Mouse (Mus musculus) liver, adult (tissue): ENCODE data around the gene Spg20.

Experiments used
- GATA4 ChIP-seq: IDR thresholded peaks from 2 replicates; pipeline ENCODE4 v1.6.1; 2014; ENCODE audit warnings: mild to moderate bottlenecking, low read length; ENCODE audit not compliant: insufficient replicate concordance

Gene Spg20

DNA sequence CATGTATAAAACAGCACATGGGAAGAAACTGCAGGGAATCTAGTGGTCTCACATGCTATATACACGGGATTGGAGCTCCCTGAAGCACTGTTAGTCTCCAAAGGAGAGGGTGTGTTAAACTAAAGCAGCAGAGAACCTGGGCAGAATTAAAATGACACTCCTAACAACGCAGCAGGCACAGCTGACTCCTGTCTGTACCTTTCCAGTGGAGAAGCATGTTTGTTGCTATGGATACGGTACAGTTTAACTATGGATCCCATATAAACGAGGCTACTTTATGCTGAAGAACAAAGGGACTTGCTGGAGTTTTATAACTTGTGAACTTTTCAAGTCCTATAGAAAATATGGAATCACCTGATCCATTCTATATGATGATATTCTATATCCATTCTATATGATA, 51.6 kb downstream of the Spg20 start:
- no peak for TF ChIP-seq GATA4

DNA sequence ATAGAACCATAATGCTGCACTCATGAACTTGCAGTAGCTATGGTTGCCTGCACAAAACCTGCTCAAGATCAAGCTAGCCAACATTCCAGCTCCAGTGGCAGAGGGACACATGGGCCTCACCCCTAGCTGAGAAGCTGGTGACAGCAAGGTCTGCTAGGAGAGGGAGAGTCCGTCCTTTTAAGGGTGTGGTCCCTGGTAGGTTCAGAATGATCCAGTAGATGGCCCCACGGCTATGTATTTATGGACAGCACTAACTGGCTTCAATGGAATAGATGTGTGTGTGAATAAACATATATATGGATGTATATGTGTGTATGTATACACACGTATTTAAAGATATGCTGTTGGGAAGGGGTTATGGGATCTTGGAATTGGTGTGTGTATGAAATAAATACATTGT, 60.6 kb downstream of the Spg20 start:
- TF ChIP-seq GATA4, result no peak

DNA sequence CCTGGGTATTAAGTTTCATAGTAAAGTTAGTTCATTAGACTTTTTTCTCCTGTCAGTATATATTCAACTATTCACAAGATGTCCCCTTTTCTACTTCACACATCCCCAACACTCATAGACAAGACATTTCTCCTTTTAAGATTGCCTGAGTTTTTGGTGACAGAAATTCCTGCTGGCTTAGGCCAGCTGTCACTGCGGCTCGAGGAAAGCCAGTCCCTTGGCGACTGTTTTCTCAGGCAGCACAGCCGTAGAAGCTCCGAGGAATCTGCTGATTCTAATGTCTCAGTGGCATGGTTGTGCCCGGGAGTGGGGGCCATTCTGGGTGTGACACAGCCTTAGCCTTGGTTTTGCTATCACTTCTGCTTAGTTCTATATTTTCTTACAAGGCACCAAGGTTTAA, 65.4 kb downstream of the Spg20 start:
- TF ChIP-seq GATA4, result no peak

DNA sequence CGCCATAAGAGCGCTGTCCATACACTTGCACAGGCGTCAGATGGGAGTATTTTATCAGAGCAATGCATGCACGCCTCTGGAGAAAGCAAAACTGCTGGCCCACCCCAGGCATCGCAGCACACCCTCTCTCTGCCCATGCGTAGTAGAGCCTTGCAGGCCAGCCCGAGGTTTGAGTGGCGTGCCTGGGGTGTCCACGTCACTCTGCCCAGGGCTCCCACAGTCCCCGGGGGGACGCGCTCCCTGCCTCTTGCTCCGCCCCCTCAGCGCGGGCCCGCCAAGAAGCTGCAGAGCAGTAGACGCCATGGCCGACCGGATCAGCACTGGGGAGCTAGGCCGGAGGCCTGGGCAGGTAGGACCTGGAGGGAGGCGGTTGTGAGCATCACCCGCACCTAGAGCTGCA, 69.9 kb downstream of the Spg20 start, which contains the start of gene Sohlh2:
Gene Sohlh2 (plus strand): TSS at position 263 of the 400 bp plus-strand sequence.
- no peak for TF ChIP-seq GATA4
